Mouse (Mus musculus): ENCODE measurements around the gene Gm609.

The Gm609 gene

DNA sequence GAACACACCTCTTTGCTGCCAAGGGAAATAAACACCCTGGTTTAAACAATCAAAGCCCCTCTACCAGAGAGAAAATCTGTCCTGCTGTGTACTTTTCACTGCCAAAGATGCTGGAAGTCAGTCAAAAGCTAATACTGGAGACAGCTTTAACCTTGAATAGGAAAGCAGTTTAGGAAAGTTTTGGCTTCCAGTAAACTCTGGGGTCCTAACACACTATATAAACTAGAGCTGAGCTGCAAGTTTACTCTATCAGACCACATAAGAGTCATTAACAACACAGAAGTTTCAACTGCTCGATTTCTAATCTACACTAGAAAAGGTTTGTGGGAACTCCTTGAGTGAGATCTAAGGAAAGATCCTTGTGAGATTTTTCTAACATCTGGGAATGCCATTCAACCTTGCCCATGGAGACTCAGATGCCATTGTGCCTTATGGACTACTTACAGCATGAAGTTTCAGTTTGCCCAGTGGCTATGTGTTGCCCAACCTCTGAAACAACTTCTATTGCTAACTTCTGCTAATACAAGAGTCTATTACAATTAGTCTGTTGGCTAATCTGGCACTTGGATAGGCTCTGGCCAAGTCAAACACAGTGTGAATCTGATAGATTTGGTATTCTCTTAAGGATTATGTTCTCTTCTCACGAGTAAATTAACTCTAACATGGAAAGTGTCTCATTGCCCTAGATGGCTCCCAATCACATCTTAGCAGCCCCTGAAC is 117.1 kb downstream of the Gm609 start:
- TF ChIP-seq GATA4 (IDR thresholded peaks at IDR 0.05; ENCODE audit: insufficient replicate concordance, low read length) = no peak

- TF ChIP-seq GATA4 (IDR thresholded peaks at IDR 0.05; ENCODE audit: insufficient replicate concordance, low read length) = no peak
These were observed 118.7 kb downstream of the Gm609 start for GRCm38 (mm10) chr16:45374074-45374473.

DNA sequence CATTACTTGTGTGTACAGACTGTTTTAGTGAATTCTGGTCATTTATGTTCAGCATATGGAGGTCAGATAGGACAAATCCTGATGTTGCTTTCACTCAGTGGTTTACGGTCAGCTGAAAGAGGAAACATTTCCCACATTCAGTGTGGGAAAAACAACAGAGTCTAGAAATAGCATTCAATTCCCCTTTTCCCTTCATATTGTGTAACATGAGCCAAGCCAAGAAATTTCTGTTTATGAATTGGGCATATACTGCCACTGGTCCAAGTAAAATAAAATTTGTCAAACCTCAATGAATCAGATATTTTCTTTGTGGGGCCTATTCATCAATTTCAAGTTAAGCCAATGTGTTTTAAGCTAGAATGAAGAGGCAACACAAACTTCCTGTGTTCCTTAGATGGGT is 121.7 kb downstream of the Gm609 start:
- no peak for TF ChIP-seq GATA4 (IDR thresholded peaks at IDR 0.05; ENCODE audit: insufficient replicate concordance, low read length)

GRCm38 (mm10) chr16:45369285-45369965 is 123.3 kb downstream of the Gm609 start:
- TF ChIP-seq GATA4 (IDR thresholded peaks at IDR 0.05; ENCODE audit: insufficient replicate concordance, low read length) = no peak

DNA sequence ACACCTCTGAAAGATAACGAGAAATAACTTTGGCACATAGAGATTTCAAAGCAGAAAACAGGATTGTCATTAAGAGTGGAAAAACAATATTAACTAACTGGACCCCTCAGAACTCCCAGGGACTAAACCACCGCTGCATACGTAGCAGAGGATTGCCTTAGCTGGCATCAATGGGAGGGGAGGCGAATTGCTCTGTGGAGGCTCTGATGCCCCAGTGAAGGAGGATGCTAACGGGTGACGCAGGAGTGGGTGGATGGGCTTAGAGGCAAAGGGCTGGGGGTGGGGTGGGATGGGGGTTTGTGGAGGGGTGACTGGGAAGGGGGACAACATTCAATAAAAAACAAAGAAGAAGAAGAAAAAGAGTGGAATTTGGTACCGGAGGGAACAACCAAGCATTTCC is 126.7 kb downstream of the Gm609 start:
- TF ChIP-seq GATA4 (IDR thresholded peaks at IDR 0.05; ENCODE audit: insufficient replicate concordance, low read length) = no peak

GRCm38 (mm10) chr16:45365353-45365752 is 127.4 kb downstream of the Gm609 start:
- no peak for TF ChIP-seq GATA4 (IDR thresholded peaks at IDR 0.05; ENCODE audit: insufficient replicate concordance, low read length)

GRCm38 (mm10) chr16:45364627-45365026 is 128.1 kb downstream of the Gm609 start:
- no peak for TF ChIP-seq GATA4 (IDR thresholded peaks at IDR 0.05; ENCODE audit: insufficient replicate concordance, low read length)

GRCm38 (mm10) chr16:45363480-45364045 is 129.2 kb downstream of the Gm609 start:
- no peak for TF ChIP-seq GATA4 (IDR thresholded peaks at IDR 0.05; ENCODE audit: insufficient replicate concordance, low read length)
